Mouse (Mus musculus) lung, embryonic 16.5 days (tissue): ENCODE measurements around the gene Tmem265. TPM values are rescaled to one million over a fixed set of nuclear protein-coding genes. Genes with fewer than 3 reads are reported as not detected.
A peak's percentile ranks its signal among the peaks of the same experiment; 100 is the strongest.

Source experiments
- ATAC-seq: fragments of 200-750 bp; cut with Nextera tagmentation; 2 replicates; pipeline ENCODE4 v1.8.0; 2017; ENCODE audit warnings: low read depth, mild to moderate bottlenecking, moderate library complexity
- H3K27ac ChIP-seq: fragments of 300-500 bp; sonication (generic); 2 replicates; pipeline ENCODE4 v1.5.1; 2014; ENCODE audit warnings: mild to moderate bottlenecking, control low read depth, low read length
- H3K27me3 ChIP-seq: fragments of 300-500 bp; sonication (generic); 2 replicates; pipeline ENCODE4 v1.6.1; 2014; ENCODE audit warnings: low read depth, low read length, mixed read lengths; ENCODE audit not compliant: control insufficient read depth, insufficient read depth
- H3K36me3 ChIP-seq: fragments of 300-500 bp; sonication (generic); 2 replicates; pipeline ENCODE4 v1.6.1; 2014; ENCODE audit warnings: low read length; ENCODE audit not compliant: control insufficient read depth, insufficient read depth
- H3K4me1 ChIP-seq: fragments of 300-500 bp; sonication (generic); replicated peaks from 2 replicates; pipeline ENCODE4 v1.6.1; 2014; ENCODE audit warnings: low read length, mixed read lengths; ENCODE audit not compliant: control insufficient read depth, insufficient read depth
- H3K4me2 ChIP-seq: fragments of 300-500 bp; sonication (generic); 2 replicates; pipeline ENCODE4 v1.6.1; 2014; ENCODE audit warnings: low read depth, low read length, control low read depth
- H3K4me3 ChIP-seq: fragments of 300-500 bp; sonication (generic); 2 replicates; pipeline ENCODE4 v1.5.1; 2014; ENCODE audit warnings: mild to moderate bottlenecking, low read length, control low read depth
- H3K9ac ChIP-seq: fragments of 300-500 bp; sonication (generic); 2 replicates; pipeline ENCODE4 v1.6.1; 2014; ENCODE audit warnings: low read length, control low read depth
- H3K9me3 ChIP-seq: fragments of 300-500 bp; sonication (generic); 2 replicates; pipeline ENCODE4 v1.6.1; 2016; ENCODE audit warnings: low read length; ENCODE audit not compliant: control insufficient read depth
- WGBS: fragments of 180-500 bp; shearing (Covaris S2); extraction: QIAGEN DNeasy Blood & Tissue Kit; methylation state at CpG from one replicate; pipeline ENCODE4 v1.1.7; 2014; 5-methylcytosine and 5-hydroxymethylcytosine counted together
- polyA plus RNA-seq: library from polyadenylated mRNA; unstranded; fragments of >200 nt; fragmentation: Nextera tagmentation; extraction: Ambion mirVana; gene quantifications from 2 replicates; pipeline ENCODE4 v1.2.1, GENCODE M21; 2015

Gene Tmem265
- polyA plus RNA-seq, 1 experiment from 2014 or later = 8.7 TPM

DNA sequence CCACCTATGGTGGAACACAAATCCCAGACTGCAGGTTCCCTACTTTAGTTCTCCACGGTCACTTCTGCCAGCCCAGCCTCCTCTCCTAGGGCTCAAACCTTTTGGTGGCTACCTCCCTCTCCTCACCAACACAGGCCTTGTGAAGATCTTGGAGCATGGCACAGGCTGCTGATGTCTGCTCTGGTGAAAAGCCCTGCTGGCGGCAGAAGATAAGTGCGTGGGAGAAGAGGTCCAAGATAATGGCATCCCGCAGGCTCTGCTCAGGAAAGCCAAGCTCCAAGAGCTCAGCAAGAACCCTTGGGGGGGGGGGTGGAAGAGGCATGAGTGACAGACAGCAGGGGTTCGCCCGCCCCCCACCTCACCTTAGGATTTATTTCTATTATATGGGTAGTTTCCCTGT lies 25.0 kb downstream of the Tmem265 start:
- Histone ChIP-seq H3K27me3 (no peaks in the 10 kb centered on the region), H3K27ac (no peak overlapping the region), H3K9ac (no peak overlapping the region), H3K36me3 (peaks cover 24% of the 10 kb centered on the region), H3K4me3 (no peak overlapping the region), H3K4me1 (peaks cover 16% of the 10 kb centered on the region), H3K9me3 (no peaks in the 10 kb centered on the region), H3K4me2 (no peak overlapping the region)
- no peak for ATAC-seq
- WGBS = 86% methylated on average over 6 of the region's 6 CpGs

DNA sequence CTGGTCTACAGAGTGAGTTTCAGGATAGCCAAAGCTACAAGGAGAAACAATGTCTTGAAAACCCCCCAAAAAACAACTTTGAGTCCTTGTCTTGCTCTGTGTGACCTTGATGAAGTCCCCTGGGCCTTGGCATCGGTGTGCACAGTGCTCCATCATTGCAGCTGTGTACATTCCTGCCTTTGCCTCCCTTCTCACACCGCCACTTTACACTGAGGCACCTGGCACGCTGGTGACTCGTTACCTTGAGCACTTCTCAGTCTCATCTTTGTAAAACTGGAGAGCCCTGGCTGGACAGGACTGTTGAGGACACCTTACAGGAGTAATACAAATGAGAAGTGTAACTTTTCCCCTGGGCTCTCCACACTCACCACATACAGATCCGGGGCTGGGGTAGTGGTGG lies 26.0 kb downstream of the Tmem265 start:
- Histone ChIP-seq H3K9ac (peak overlapping the region; percentile 61), H3K36me3 (peaks cover 31% of the 10 kb centered on the region), H3K9me3 (no peaks in the 10 kb centered on the region), H3K4me1 (peaks cover 16% of the 10 kb centered on the region), H3K4me2 (peak overlapping the region; percentile 82), H3K27ac (peak overlapping the region; percentile 61), H3K27me3 (no peaks in the 10 kb centered on the region), H3K4me3 (peak overlapping the region; percentile 93)
- no peak for ATAC-seq
- 45% methylated on average over 5 of the region's 5 CpGs for WGBS

DNA sequence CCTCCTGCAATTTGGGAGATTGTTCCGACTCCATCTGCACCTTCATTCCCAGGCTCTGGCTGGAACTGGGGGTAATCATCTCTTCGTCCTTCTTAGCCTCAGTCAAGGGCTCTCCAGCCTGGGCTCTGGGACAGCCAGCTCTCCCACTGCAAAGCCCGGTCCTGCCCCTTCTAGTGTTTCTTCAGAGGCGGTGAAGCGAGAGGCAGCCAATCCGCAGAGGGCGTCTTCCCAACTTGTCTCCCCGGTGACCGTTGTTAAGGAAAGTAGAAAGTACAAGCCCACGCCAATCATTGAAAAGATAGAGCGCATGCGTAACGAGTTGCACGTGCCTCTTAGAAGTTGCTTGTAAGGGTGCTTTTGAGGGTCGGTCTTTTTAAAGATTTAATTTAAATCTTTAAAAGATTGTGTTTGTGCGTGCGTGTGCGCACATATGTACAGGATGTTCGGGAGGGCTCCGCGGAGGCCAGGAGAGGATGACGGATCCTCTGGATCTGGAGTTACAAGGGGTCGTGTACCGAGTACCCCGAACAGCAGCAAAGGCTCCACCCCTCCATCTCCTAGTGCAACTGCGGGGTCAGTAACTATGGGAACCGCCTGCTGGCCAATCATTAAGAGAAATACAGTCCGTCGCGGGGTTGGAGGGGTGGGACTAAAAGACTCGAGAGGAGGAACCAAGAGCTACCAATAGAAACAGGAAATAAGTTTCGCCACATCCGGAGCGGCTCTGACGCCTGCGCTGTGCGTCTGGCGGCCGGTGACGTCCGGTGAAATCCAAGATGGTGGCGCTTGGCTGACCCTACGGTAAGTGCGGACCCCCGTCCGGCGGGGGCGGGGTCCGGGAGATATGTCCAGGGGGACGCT lies 27.1 kb downstream of the Tmem265 start, which contains the start of the genes Ccdc189 and Rnf40:
Gene Ccdc189 (minus strand): TSS at position 585 of the 861 bp plus-strand sequence.
Gene Rnf40 (plus strand): TSS at position 757 of the 861 bp plus-strand sequence.
- WGBS = under 1% methylated on average over 50 of the region's 50 CpGs
- ATAC-seq = peak; percentile 98
- Histone ChIP-seq H3K9ac (peak within 1 kb of the TSS; percentile 95), H3K27me3 (no peaks in the 10 kb centered on the region), H3K27ac (peak within 1 kb of the TSS; percentile 76), H3K4me2 (peak within 1 kb of the TSS; percentile 82), H3K4me3 (peak within 1 kb of the TSS; percentile 93), H3K9me3 (no peaks in the 10 kb centered on the region), H3K4me1 (peaks cover 16% of the 10 kb centered on the region), H3K36me3 (peaks cover 32% of the 10 kb centered on the region)

DNA sequence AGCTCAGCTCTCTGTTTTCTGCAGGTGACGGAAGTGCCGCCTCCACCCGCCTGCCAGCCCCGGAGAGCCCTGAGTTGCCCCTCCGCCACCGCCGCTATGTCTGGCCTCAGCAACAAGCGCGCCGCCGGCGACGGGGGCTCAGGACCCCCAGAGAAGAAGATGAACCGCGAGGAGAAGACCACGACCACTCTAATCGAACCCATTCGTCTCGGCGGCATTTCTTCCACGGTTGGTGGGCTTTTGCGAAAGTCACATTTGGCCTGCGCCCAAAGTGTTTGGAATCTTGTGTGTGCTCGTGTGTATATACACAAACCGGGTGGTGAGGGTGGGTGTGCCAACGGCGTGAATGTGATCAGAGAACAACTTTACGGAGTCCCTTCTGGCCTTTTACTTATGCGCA lies 27.7 kb downstream of the Tmem265 start:
- Histone ChIP-seq H3K36me3 (peaks cover 32% of the 10 kb centered on the region), H3K9ac (peak overlapping the region; percentile 95), H3K9me3 (no peaks in the 10 kb centered on the region), H3K4me2 (peak overlapping the region; percentile 82), H3K4me3 (peak overlapping the region; percentile 93), H3K27ac (peak overlapping the region; percentile 68), H3K27me3 (no peaks in the 10 kb centered on the region), H3K4me1 (peaks cover 16% of the 10 kb centered on the region)
- WGBS = 3% methylated on average over 29 of the region's 29 CpGs
- no peak for ATAC-seq

GRCm38 (mm10) chr7:127589637-127590036 lies 28.4 kb downstream of the Tmem265 start:
- Histone ChIP-seq H3K9ac (peak overlapping the region; percentile 95), H3K27me3 (no peaks in the 10 kb centered on the region), H3K27ac (no peak overlapping the region), H3K9me3 (no peaks in the 10 kb centered on the region), H3K4me1 (peaks cover 16% of the 10 kb centered on the region), H3K36me3 (peaks cover 38% of the 10 kb centered on the region), H3K4me2 (peak overlapping the region; percentile 82), H3K4me3 (peak overlapping the region; percentile 93)
- WGBS = 89% methylated on average over 9 of the region's 9 CpGs
- no peak for ATAC-seq

GRCm38 (mm10) chr7:127591108-127591507 lies 29.9 kb downstream of the Tmem265 start:
- no peak for ATAC-seq
- Histone ChIP-seq H3K27ac (no peak overlapping the region), H3K4me1 (peaks cover 16% of the 10 kb centered on the region), H3K4me3 (no peak overlapping the region), H3K9me3 (no peaks in the 10 kb centered on the region), H3K27me3 (no peaks in the 10 kb centered on the region), H3K9ac (no peak overlapping the region), H3K4me2 (no peak overlapping the region), H3K36me3 (peaks cover 53% of the 10 kb centered on the region)
- WGBS = 82% methylated on average over 10 of the region's 10 CpGs

DNA sequence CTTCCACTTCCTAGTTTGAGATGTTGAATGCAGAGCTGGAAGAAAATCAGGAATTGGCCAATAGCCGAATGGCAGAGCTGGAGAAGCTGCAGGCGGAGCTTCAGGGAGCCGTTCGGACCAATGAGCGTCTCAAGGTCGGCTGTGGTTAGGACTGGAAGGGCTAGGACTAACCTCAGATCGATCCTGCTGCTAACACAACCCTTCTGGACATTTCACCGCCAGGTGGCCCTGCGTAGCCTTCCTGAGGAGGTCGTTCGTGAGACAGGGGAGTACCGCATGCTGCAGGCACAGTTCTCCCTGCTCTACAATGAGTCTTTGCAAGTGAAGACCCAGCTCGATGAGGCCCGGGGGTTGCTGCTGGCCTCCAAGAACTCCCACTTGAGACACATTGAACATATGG lies 31.4 kb downstream of the Tmem265 start:
- Histone ChIP-seq H3K4me3 (no peak overlapping the region), H3K9ac (no peak overlapping the region), H3K27me3 (no peaks in the 10 kb centered on the region), H3K4me2 (no peak overlapping the region), H3K36me3 (peaks cover 60% of the 10 kb centered on the region), H3K4me1 (peaks cover 9% of the 10 kb centered on the region), H3K27ac (no peak overlapping the region), H3K9me3 (no peaks in the 10 kb centered on the region)
- ATAC-seq = no peak
- 85% methylated on average over 14 of the region's 14 CpGs for WGBS

GRCm38 (mm10) chr7:127596747-127597146 lies 35.6 kb downstream of the Tmem265 start:
- 94% methylated on average over 17 of the region's 17 CpGs for WGBS
- no peaks in the 10 kb centered on the region for H3K9me3 ChIP-seq
- H3K4me1 ChIP-seq = no peaks in the 10 kb centered on the region
- no peak overlapping the region for H3K4me2 ChIP-seq
- ATAC-seq = no peak
- H3K36me3 ChIP-seq = peaks cover 68% of the 10 kb centered on the region
- H3K27ac ChIP-seq = no peak overlapping the region
- H3K9ac ChIP-seq = no peak overlapping the region
- H3K4me3 ChIP-seq = no peak overlapping the region
- no peaks in the 10 kb centered on the region for H3K27me3 ChIP-seq

GRCm38 (mm10) chr7:127600612-127601011 lies 39.4 kb downstream of the Tmem265 start:
- no peak overlapping the region for H3K4me2 ChIP-seq

More at GRCm38 (mm10) chr7:127600612-127601011, 39.4 kb downstream of the Tmem265 start:
- H3K9me3 ChIP-seq = no peaks in the 10 kb centered on the region
- H3K4me3 ChIP-seq = no peak overlapping the region
- H3K27ac ChIP-seq = no peak overlapping the region
- H3K27me3 ChIP-seq = no peaks in the 10 kb centered on the region
- no peaks in the 10 kb centered on the region for H3K4me1 ChIP-seq
- peaks cover 44% of the 10 kb centered on the region for H3K36me3 ChIP-seq
- 88% methylated on average over 7 of the region's 7 CpGs for WGBS
- no peak for ATAC-seq
- no peak overlapping the region for H3K9ac ChIP-seq
